Mouse (Mus musculus): ENCODE measurements around the gene Aif1l. TPM values are rescaled to one million over a fixed set of nuclear protein-coding genes. Genes with fewer than 3 reads are reported as not detected.
A peak's percentile ranks its signal among the peaks of the same experiment; 100 is the strongest.

Gene Aif1l
- polyA plus RNA-seq, 1 experiment from 2014 or later: 12.6 TPM

GRCm38 (mm10) chr2:32008716-32009115 is 58.8 kb downstream of the Aif1l start:
- ATAC-seq (no peak), DNase-seq (ENCODE audit: low spot score) (peak; percentile 33)
- TF ChIP-seq EP300 (IDR thresholded peaks at IDR 0.05): no peak
- TF ChIP-seq CTCF (IDR thresholded peaks at IDR 0.05): no peak
- Histone ChIP-seq H3K4me1 (ENCODE audit: insufficient read depth, low read depth, low read length) (no peaks in the 10 kb centered on the region), H3K9me3 (ENCODE audit: low read length) (no peaks in the 10 kb centered on the region), H3K36me3 (ENCODE audit: insufficient read depth, low read length) (peaks cover 44% of the 10 kb centered on the region; the same call in 1 of the 2 replicates), H3K4me3 (ENCODE audit: low read depth, low read length) (no peak overlapping the region), H3K9ac (replicated peaks; ENCODE audit: low read depth) (no peak overlapping the region), H3K27ac (ENCODE audit: low read length) (no peak overlapping the region), H3K27me3 (replicated peaks; ENCODE audit: insufficient read depth, low read length) (no peaks in the 10 kb centered on the region), H3K4me2 (replicated peaks; ENCODE audit: low read depth, low read length) (no peak overlapping the region)
- WGBS: 82% methylated on average over 11 of the region's 11 CpGs

GRCm38 (mm10) chr2:32019704-32020103 is 69.8 kb downstream of the Aif1l start:
- Histone ChIP-seq H3K4me3 (ENCODE audit: low read depth, low read length) (no peak overlapping the region), H3K36me3 (ENCODE audit: insufficient read depth, low read length) (peaks cover 54% of the 10 kb centered on the region), H3K4me2 (replicated peaks; ENCODE audit: low read depth, low read length) (no peak overlapping the region), H3K9ac (replicated peaks; ENCODE audit: low read depth) (no peak overlapping the region), H3K4me1 (ENCODE audit: insufficient read depth, low read depth, low read length) (no peaks in the 10 kb centered on the region), H3K27ac (ENCODE audit: low read length) (no peak overlapping the region), H3K27me3 (replicated peaks; ENCODE audit: insufficient read depth, low read length) (no peaks in the 10 kb centered on the region), H3K9me3 (ENCODE audit: low read length) (no peaks in the 10 kb centered on the region)
- WGBS: 73% methylated on average over 4 of the region's 4 CpGs
- DNase-seq (ENCODE audit: low spot score) (no peak), ATAC-seq (no peak)
- TF ChIP-seq CTCF (IDR thresholded peaks at IDR 0.05) (no peak), EP300 (IDR thresholded peaks at IDR 0.05) (no peak)

GRCm38 (mm10) chr2:32020229-32020628 is 70.3 kb downstream of the Aif1l start:
- Histone ChIP-seq H3K4me1 (ENCODE audit: insufficient read depth, low read depth, low read length) (no peaks in the 10 kb centered on the region), H3K4me3 (ENCODE audit: low read depth, low read length) (no peak overlapping the region), H3K36me3 (ENCODE audit: insufficient read depth, low read length) (peaks cover 56% of the 10 kb centered on the region), H3K4me2 (replicated peaks; ENCODE audit: low read depth, low read length) (no peak overlapping the region), H3K27ac (ENCODE audit: low read length) (no peak overlapping the region), H3K9me3 (ENCODE audit: low read length) (no peaks in the 10 kb centered on the region), H3K9ac (replicated peaks; ENCODE audit: low read depth) (no peak overlapping the region), H3K27me3 (replicated peaks; ENCODE audit: insufficient read depth, low read length) (no peaks in the 10 kb centered on the region)
- ATAC-seq (no peak), DNase-seq (ENCODE audit: low spot score) (no peak)
- TF ChIP-seq CTCF (IDR thresholded peaks at IDR 0.05) (no peak), EP300 (IDR thresholded peaks at IDR 0.05) (no peak)
- WGBS: 90% methylated on average over 5 of the region's 5 CpGs

Other genes with a start within 250 kb of the Aif1l start
- 0.04 and 0.13 TPM in 2 replicates for gene Qrfp, start 139.6 kb upstream of the Aif1l start, polyA plus RNA-seq (2015; fragmentation: Nextera tagmentation; extraction: Ambion mirVana)
- gene Fibcd1, start 104.1 kb upstream of the Aif1l start, polyA plus RNA-seq (2015; fragmentation: Nextera tagmentation; extraction: Ambion mirVana): 0.02 and 0.08 TPM in 2 replicates
- gene Lamc3, start 62.8 kb upstream of the Aif1l start, polyA plus RNA-seq (2015; fragmentation: Nextera tagmentation; extraction: Ambion mirVana): 2.9 and 3.4 TPM in 2 replicates
- 57.1 and 65.6 TPM in 2 replicates for gene Nup214, start 24.3 kb downstream of the Aif1l start, polyA plus RNA-seq (2015; fragmentation: Nextera tagmentation; extraction: Ambion mirVana)
- gene Fam78a, start 134.7 kb downstream of the Aif1l start, polyA plus RNA-seq (2015; fragmentation: Nextera tagmentation; extraction: Ambion mirVana): 2.5 TPM in 2 replicates
- gene Plpp7, start 145.4 kb downstream of the Aif1l start, polyA plus RNA-seq (2015; fragmentation: Nextera tagmentation; extraction: Ambion mirVana): 2.4 and 2.5 TPM in 2 replicates
- gene Prrc2b, start 200.9 kb downstream of the Aif1l start, polyA plus RNA-seq (2015; fragmentation: Nextera tagmentation; extraction: Ambion mirVana): 21.2 and 24.6 TPM in 2 replicates

Data from lung, postnatal 0 days (tissue).